Comparison of ENCODE assay signal across 10 mouse cellular contexts in genomic region chr7:43796355-43796754, GRCm38 (mm10). TPM values are rescaled to one million over a fixed set of nuclear protein-coding genes. Genes with fewer than 3 reads are reported as not detected.
A peak's percentile ranks its signal among the peaks of the same experiment; 100 is the strongest.
DNase-seq lines count a peak whose midpoint lies in the region; ATAC-seq and TF ChIP-seq lines count a peak whose summit lies in the region.
"Had no signal": no experiment of that assay in that cellular context is flagged by ENCODE, and none has a peak within 500 bp of the region (broad histone marks: within the 10 kb centered on the region; RNA-seq: fewer than 3 reads in every experiment).

No protein-coding gene starts in this region.

- H3K36me3 ChIP-seq in lung, embryonic 15.5 days, result no peaks in the 10 kb centered on the region
- H3K36me3 ChIP-seq in forebrain, embryonic 12.5 days (replicated peaks), result no peaks in the 10 kb centered on the region
- no peaks in the 10 kb centered on the region for H3K36me3 ChIP-seq in limb, embryonic 11.5 days (ENCODE audit: control insufficient read depth, insufficient read depth, low read length)

- peaks cover 22% of the 10 kb centered on the region for H3K4me1 ChIP-seq in lung, embryonic 15.5 days
- peaks cover 14% of the 10 kb centered on the region for H3K4me1 ChIP-seq in forebrain, embryonic 12.5 days
- no peaks in the 10 kb centered on the region for H3K4me1 ChIP-seq in limb, embryonic 11.5 days (ENCODE audit: control insufficient read depth, insufficient read depth, low read length)
- H3K4me1 ChIP-seq in olfactory bulb, adult 2 months (ENCODE audit: control insufficient read depth, insufficient read depth, low read length), result peaks cover 17% of the 10 kb centered on the region

- 2% methylated on average over 8 of the region's 8 CpGs for WGBS in lung, embryonic 15.5 days
- WGBS in forebrain, embryonic 12.5 days, result 5% methylated on average over 7 of the region's 8 CpGs
- 8% methylated on average over 8 of the region's 8 CpGs for WGBS in limb, embryonic 11.5 days
- WGBS in olfactory bulb, adult 2 months, result 3% methylated on average over 8 of the region's 8 CpGs

- H3K9ac ChIP-seq in lung, embryonic 15.5 days, result 0 out of 2 replicates have a peak overlapping the region, but pooled peaks have one; percentile 38
- H3K9ac ChIP-seq in forebrain, embryonic 12.5 days, result 0 out of 2 replicates have a peak overlapping the region, but pooled peaks have one; percentile 42
- no peak overlapping the region for H3K9ac ChIP-seq in limb, embryonic 11.5 days (ENCODE audit: low read length)

- peak overlapping the region; percentile 55 for H3K4me3 ChIP-seq in lung, embryonic 15.5 days
- H3K4me3 ChIP-seq in forebrain, embryonic 12.5 days (replicated peaks), result peak overlapping the region; percentile 46
- H3K4me3 ChIP-seq in limb, embryonic 11.5 days (ENCODE audit: low read depth, low read length), result no peak overlapping the region; the same call in 1 of the 2 replicates
- peak overlapping the region; percentile 58; the same call in 1 of the 2 replicates for H3K4me3 ChIP-seq in olfactory bulb, adult 2 months (ENCODE audit: insufficient read depth, low read depth, low read length)

- ATAC-seq in lung, embryonic 15.5 days (ENCODE audit: borderline replicate concordance, extremely low read depth, low FRiP score, low TSS enrichment), result no peak
- ATAC-seq in forebrain, embryonic 12.5 days (ENCODE audit: low FRiP score), result no peak
- no peak for ATAC-seq in limb, embryonic 11.5 days (ENCODE audit: insufficient number of reproducible peaks, low FRiP score, low TSS enrichment, low read depth)

- peaks cover 9% of the 10 kb centered on the region; the same call in 1 of the 2 replicates for H3K27me3 ChIP-seq in lung, embryonic 15.5 days
- H3K27me3 ChIP-seq in forebrain, embryonic 12.5 days, result peaks cover 49% of the 10 kb centered on the region
- peaks cover 16% of the 10 kb centered on the region for H3K27me3 ChIP-seq in limb, embryonic 11.5 days (ENCODE audit: control insufficient read depth, insufficient read depth, low read length)

- peak overlapping the region; percentile 87 for H3K4me2 ChIP-seq in lung, embryonic 15.5 days
- peak overlapping the region; percentile 79 for H3K4me2 ChIP-seq in forebrain, embryonic 12.5 days
- H3K4me2 ChIP-seq in limb, embryonic 11.5 days (ENCODE audit: low read depth, severe bottlenecking), result peak overlapping the region; percentile 71

- TF ChIP-seq CTCF in olfactory bulb, adult 2 months (IDR thresholded peaks at IDR 0.05; ENCODE audit: insufficient read depth, low read depth, low read length), result no peak

- no peak overlapping the region for H3K27ac ChIP-seq in lung, embryonic 15.5 days
- no peak overlapping the region for H3K27ac ChIP-seq in forebrain, embryonic 12.5 days
- H3K27ac ChIP-seq in limb, embryonic 11.5 days (replicated peaks; ENCODE audit: low read depth, low read length), result no peak overlapping the region
- no peak overlapping the region for H3K27ac ChIP-seq in olfactory bulb, adult 2 months (ENCODE audit: insufficient read depth, low read depth, low read length)

- no peak for TF ChIP-seq POLR2A in olfactory bulb, adult 2 months (IDR thresholded peaks at IDR 0.05; ENCODE audit: insufficient read depth, low read depth, low read length)

- no peaks in the 10 kb centered on the region for H3K9me3 ChIP-seq in lung, embryonic 15.5 days
- H3K9me3 ChIP-seq in forebrain, embryonic 12.5 days, result no peaks in the 10 kb centered on the region
- H3K9me3 ChIP-seq in limb, embryonic 11.5 days (ENCODE audit: control insufficient read depth, low read length), result no peaks in the 10 kb centered on the region

- no peak for DNase-seq in lung, adult 18-20 months
- DNase-seq in limb, embryonic 11.5 days (ENCODE audit: low spot score), result no peak
- no peak for DNase-seq in thymus, postnatal 36 days
- DNase-seq in right cerebral cortex, postnatal 14 days, result no peak
- no peak for DNase-seq in cerebellum, adult 18-20 months

RNA-seq across cellular contexts. Expression of gene Klk8, which starts 1.0 kb away (rescaled TPM):
- 21.4 and 22.4 TPM in 2 replicates for polyA plus RNA-seq in lung, embryonic 15.5 days (2015; fragmentation: Nextera tagmentation; extraction: Ambion mirVana)
- 5.0 and 5.3 TPM in 2 replicates for polyA plus RNA-seq in forebrain, embryonic 12.5 days (2016; fragmentation: Nextera tagmentation; extraction: Ambion mirVana)
- 15.8 and 16.1 TPM in 2 replicates for polyA plus RNA-seq in limb, embryonic 11.5 days (2014; fragmentation: Nextera tagmentation; extraction: Ambion mirVana)
- polyA plus RNA-seq in olfactory bulb, adult 2 months (2012; ENCODE audit: insufficient read depth, insufficient read length, low replicate concordance, missing spikeins), result not detected in 2 replicates

RNA-seq across cellular contexts. Expression of gene Klk9, which starts 4.7 kb away (rescaled TPM):
- polyA plus RNA-seq in lung, embryonic 15.5 days (2015; fragmentation: Nextera tagmentation; extraction: Ambion mirVana), result 0.16 TPM in 1 of 2 replicates, not detected in the other
- polyA plus RNA-seq in forebrain, embryonic 12.5 days (2016; fragmentation: Nextera tagmentation; extraction: Ambion mirVana), result not detected in 2 replicates
- polyA plus RNA-seq in limb, embryonic 11.5 days (2014; fragmentation: Nextera tagmentation; extraction: Ambion mirVana), result not detected in 2 replicates
- polyA plus RNA-seq in olfactory bulb, adult 2 months (2012; ENCODE audit: insufficient read depth, insufficient read length, low replicate concordance, missing spikeins), result not detected in 2 replicates
- polyA plus RNA-seq: liver, adult 2 months; small intestine, adult 2 months had no signal

RNA-seq across cellular contexts. Expression of gene Klk7, which starts 14.7 kb away (rescaled TPM):
- polyA plus RNA-seq in lung, embryonic 15.5 days (2015; fragmentation: Nextera tagmentation; extraction: Ambion mirVana), result not detected in 2 replicates
- polyA plus RNA-seq in forebrain, embryonic 12.5 days (2016; fragmentation: Nextera tagmentation; extraction: Ambion mirVana), result not detected in 2 replicates
- 0.23 TPM in 1 of 2 replicates, not detected in the other for polyA plus RNA-seq in limb, embryonic 11.5 days (2014; fragmentation: Nextera tagmentation; extraction: Ambion mirVana)
- not detected in 2 replicates for polyA plus RNA-seq in olfactory bulb, adult 2 months (2012; ENCODE audit: insufficient read depth, insufficient read length, low replicate concordance, missing spikeins)
- polyA plus RNA-seq: liver, adult 2 months; small intestine, adult 2 months had no signal

RNA-seq across cellular contexts. Expression of gene Klk10, which starts 15.5 kb away (rescaled TPM):
- 1.8 and 1.9 TPM in 2 replicates for polyA plus RNA-seq in lung, embryonic 15.5 days (2015; fragmentation: Nextera tagmentation; extraction: Ambion mirVana)
- polyA plus RNA-seq in forebrain, embryonic 12.5 days (2016; fragmentation: Nextera tagmentation; extraction: Ambion mirVana), result 0.28 TPM in 1 of 2 replicates, not detected in the other
- polyA plus RNA-seq in limb, embryonic 11.5 days (2014; fragmentation: Nextera tagmentation; extraction: Ambion mirVana), result 0.15 TPM in 1 of 2 replicates, not detected in the other
- polyA plus RNA-seq in olfactory bulb, adult 2 months (2012; ENCODE audit: insufficient read depth, insufficient read length, low replicate concordance, missing spikeins), result not detected in 2 replicates
- polyA plus RNA-seq: liver, adult 2 months had no signal

RNA-seq across cellular contexts. Expression of gene Klk11, which starts 22.0 kb away (rescaled TPM):
- 0.14 and 0.42 TPM in 2 replicates for polyA plus RNA-seq in lung, embryonic 15.5 days (2015; fragmentation: Nextera tagmentation; extraction: Ambion mirVana)
- not detected in 2 replicates for polyA plus RNA-seq in forebrain, embryonic 12.5 days (2016; fragmentation: Nextera tagmentation; extraction: Ambion mirVana)
- polyA plus RNA-seq in limb, embryonic 11.5 days (2014; fragmentation: Nextera tagmentation; extraction: Ambion mirVana), result not detected in 2 replicates
- polyA plus RNA-seq in olfactory bulb, adult 2 months (2012; ENCODE audit: insufficient read depth, insufficient read length, low replicate concordance, missing spikeins), result not detected in 2 replicates
- polyA plus RNA-seq: liver, adult 2 months; small intestine, adult 2 months had no signal
